Mouse (Mus musculus) lung, adult 2 months (tissue): Measurements from ENCODE around the gene Wasf1.

Experiments
- CTCF ChIP-seq: fragments of 200-500 bp; IDR thresholded peaks from 2 replicates; pipeline ENCODE4 v1.5.1; 2011; ENCODE audit warnings: mild to moderate bottlenecking, low read length, control low read depth; ENCODE audit not compliant: insufficient read depth
- POLR2A ChIP-seq: fragments of 200-500 bp; IDR thresholded peaks from 2 replicates; pipeline ENCODE4 v1.6.1; 2011; ENCODE audit warnings: low read depth, mild to moderate bottlenecking, control low read depth, low read length, borderline replicate concordance; ENCODE audit errors: extremely low read depth

DNA sequence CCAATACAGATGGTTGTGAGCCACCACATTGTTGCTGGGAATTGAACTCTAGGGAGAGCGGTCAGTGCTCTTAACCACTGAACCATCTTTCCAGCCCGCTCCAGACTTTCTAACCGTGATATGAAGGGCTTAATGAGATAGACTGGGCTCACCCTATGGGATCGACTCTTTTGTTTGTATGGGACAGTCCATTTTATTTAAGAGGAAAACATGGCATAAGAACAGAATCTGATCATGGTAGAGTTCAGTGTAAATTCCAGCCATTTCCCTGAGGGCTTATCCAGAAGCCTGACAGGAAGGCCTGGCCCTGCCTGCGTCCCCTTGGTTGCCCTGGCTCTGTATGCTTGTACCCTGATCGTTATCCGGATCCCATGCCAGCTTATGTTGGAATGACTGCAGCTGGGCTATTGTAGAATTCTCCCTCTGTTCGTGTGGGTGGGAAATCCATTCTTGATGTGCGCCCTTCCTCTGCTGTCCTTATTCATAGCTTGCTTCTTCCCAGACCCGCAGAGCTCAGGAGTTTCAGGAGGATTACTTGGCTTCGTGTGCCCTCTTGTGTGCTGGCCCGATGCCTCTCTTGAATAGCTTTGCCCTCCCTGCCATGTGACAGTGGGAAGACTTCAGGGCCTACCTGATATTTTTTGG is 87.4 kb downstream of the Wasf1 start:
- TF ChIP-seq CTCF, result no peak
- no peak for TF ChIP-seq POLR2A
